Mouse (Mus musculus) heart, embryonic 11.5 days (tissue): ENCODE data around the gene Ovol2. TPM values are rescaled to one million over a fixed set of nuclear protein-coding genes. Genes with fewer than 3 reads are reported as not detected.
A peak's percentile ranks its signal among the peaks of the same experiment; 100 is the strongest.
"Not testable (repeated sequence)": the region's sequence is repeated elsewhere in the genome, so short reads cannot be mapped to it uniquely, and the experiment has no call there.

ENCODE experiments used
- ATAC-seq: fragments of 200-750 bp; cut with Nextera tagmentation; replicated peaks from 2 replicates; pipeline ENCODE4 v1.8.0; 2017; ENCODE audit warnings: moderate library complexity; ENCODE audit not compliant: insufficient number of reproducible peaks, low FRiP score, low TSS enrichment
- H3K27ac ChIP-seq: fragments of 300-500 bp; sonication (generic); 2 replicates; pipeline ENCODE4 v1.5.1; 2014; ENCODE audit warnings: mild to moderate bottlenecking, low read depth, low read length
- H3K27me3 ChIP-seq: fragments of 300-500 bp; sonication (generic); 2 replicates; pipeline ENCODE4 v1.6.1; 2014; ENCODE audit warnings: mild to moderate bottlenecking, low read length, mixed read lengths; ENCODE audit not compliant: control insufficient read depth, insufficient read depth
- H3K36me3 ChIP-seq: fragments of 300-500 bp; sonication (generic); 2 replicates; pipeline ENCODE4 v1.6.1; 2014; ENCODE audit warnings: mild to moderate bottlenecking, low read length, moderate library complexity, mixed read lengths; ENCODE audit not compliant: control insufficient read depth, insufficient read depth
- H3K4me1 ChIP-seq: fragments of 300-500 bp; sonication (generic); 2 replicates; pipeline ENCODE4 v1.6.1; 2014; ENCODE audit warnings: low read length; ENCODE audit not compliant: control insufficient read depth, insufficient read depth
- H3K4me2 ChIP-seq: fragments of 300-500 bp; sonication (generic); 2 replicates; pipeline ENCODE4 v1.6.1; 2014; ENCODE audit warnings: mild to moderate bottlenecking, moderate library complexity
- H3K4me3 ChIP-seq: fragments of 300-500 bp; sonication (generic); 2 replicates; pipeline ENCODE4 v1.5.1; 2014; ENCODE audit warnings: low read depth, low read length
- H3K9ac ChIP-seq: fragments of 300-500 bp; sonication (generic); 2 replicates; pipeline ENCODE4 v1.6.1; 2014; ENCODE audit warnings: mild to moderate bottlenecking, low read depth, low read length, moderate library complexity
- H3K9me3 ChIP-seq: fragments of 300-500 bp; sonication (generic); replicated peaks from 2 replicates; pipeline ENCODE4 v1.6.1; 2016; ENCODE audit warnings: low read length; ENCODE audit not compliant: control insufficient read depth
- WGBS: fragments of 180-500 bp; shearing (Covaris S2); extraction: QIAGEN DNeasy Blood & Tissue Kit; methylation state at CpG from one replicate; pipeline ENCODE4 v1.1.7; 2014; ENCODE audit not compliant: insufficient replicate concordance; 5-methylcytosine and 5-hydroxymethylcytosine counted together
- polyA plus RNA-seq: library from polyadenylated mRNA; unstranded; fragments of >200 nt; fragmentation: Nextera tagmentation; extraction: Ambion mirVana; gene quantifications from 2 replicates; pipeline ENCODE4 v1.2.1, GENCODE M21; 2014

The Ovol2 gene
- polyA plus RNA-seq, 1 experiment from 2014 or later: 0.10 TPM

DNA sequence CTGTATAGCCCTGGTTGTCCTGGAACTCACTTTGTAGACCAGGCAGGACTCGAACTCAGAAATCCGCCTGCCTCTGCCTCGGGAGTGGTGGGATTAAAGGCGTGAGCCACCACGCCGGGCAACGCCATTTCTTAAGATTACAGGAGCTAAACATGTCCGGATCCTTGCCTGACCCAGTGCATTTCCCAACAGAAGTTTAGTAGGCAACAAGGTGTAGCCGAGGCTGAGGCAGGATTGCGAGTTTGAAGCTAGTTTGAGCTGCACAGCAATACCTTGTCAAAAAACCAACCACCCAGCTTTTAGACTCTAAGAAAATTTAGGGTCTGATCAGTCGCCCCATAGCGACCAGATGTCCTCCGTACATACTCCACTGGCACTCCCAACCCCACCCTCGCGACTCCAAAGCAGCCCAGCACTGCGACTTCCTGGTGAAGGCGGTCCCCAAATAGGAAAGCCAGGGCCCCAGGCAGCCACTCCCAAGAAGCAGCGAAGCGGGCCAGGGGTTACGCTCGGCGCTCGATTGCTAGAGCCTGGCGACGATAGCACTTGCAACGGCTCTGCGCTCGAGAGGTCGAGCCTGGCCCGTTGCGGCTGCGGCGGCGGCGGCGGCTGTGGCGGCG lies 36.6 kb upstream of the Ovol2 start, which contains the start of the genes Kat14 and Pet117:
Kat14 (plus strand) TSS at position 584 of the 620 bp plus-strand sequence.
Pet117 (plus strand) TSS at position 597 of the 620 bp plus-strand sequence.
- 4% methylated on average over 38 of the region's 38 CpGs for WGBS
- peak; percentile 92 for ATAC-seq
- Histone ChIP-seq H3K4me1 (peaks cover 3% of the 10 kb centered on the region; the same call in 1 of the 2 replicates), H3K4me3 (peak within 1 kb of the TSS; percentile 88), H3K9me3 (no peaks in the 10 kb centered on the region), H3K27me3 (no peaks in the 10 kb centered on the region), H3K9ac (peak within 1 kb of the TSS; percentile 95), H3K36me3 (0 out of 2 replicates have a peak, but pooled peaks cover 4% of the 10 kb centered on the region), H3K27ac (peak within 1 kb of the TSS; percentile 93), H3K4me2 (peak within 1 kb of the TSS; percentile 74)

DNA sequence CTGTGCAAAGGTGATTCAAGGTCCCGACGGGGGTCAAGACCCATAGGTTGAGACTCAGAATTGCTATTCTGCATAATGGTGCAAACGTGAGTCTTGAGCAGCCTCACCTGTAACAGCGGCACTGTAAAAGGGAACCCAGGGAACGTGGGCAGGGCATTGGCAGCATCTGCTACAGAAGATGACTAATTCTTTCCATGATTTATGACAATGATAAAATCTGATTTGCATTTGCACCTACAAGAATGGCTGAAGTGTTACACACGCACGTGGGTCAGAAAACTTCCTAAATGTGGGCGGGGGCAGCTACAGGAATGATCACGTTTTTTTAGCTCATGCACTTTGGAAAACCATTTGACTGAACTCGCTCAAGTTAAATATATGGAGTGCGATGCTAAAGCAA lies 20.9 kb upstream of the Ovol2 start:
- WGBS: 84% methylated on average over 11 of the region's 11 CpGs
- Histone ChIP-seq H3K4me3 (no peak overlapping the region), H3K27me3 (0 out of 2 replicates have a peak, but pooled peaks cover 2% of the 10 kb centered on the region), H3K4me2 (no peak overlapping the region), H3K9ac (no peak overlapping the region), H3K4me1 (no peaks in the 10 kb centered on the region), H3K36me3 (no peaks in the 10 kb centered on the region), H3K27ac (no peak overlapping the region), H3K9me3 (no peaks in the 10 kb centered on the region)
- no peak for ATAC-seq

DNA sequence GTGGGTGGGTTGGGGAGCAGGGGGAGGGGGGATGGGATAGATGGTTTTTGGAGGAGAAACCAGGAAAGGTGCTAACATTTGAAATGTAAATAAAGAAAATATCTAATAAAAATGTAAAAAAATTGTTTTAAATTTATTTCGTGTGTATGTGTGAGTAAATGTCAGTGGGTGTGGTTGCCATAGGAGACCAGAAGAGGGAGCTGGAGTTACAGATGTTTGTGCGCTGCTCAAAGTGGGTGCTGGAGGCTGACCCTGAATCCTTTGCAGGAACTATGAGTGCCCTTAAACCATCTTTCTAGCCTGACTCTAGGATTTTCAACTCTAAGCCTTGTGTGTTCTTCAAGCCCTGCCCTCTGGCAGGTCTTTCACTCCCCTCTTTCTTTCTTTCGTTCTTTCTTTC lies 16.6 kb upstream of the Ovol2 start:
- Histone ChIP-seq H3K27ac (no peak overlapping the region), H3K4me1 (no peaks in the 10 kb centered on the region), H3K4me2 (no peak overlapping the region), H3K9ac (no peak overlapping the region), H3K9me3 (no peaks in the 10 kb centered on the region), H3K4me3 (no peak overlapping the region), H3K36me3 (no peaks in the 10 kb centered on the region), H3K27me3 (no peaks in the 10 kb centered on the region; the same call in 1 of the 2 replicates)
- no peak for ATAC-seq
- WGBS: 60% methylated on average over 3 of the region's 3 CpGs

DNA sequence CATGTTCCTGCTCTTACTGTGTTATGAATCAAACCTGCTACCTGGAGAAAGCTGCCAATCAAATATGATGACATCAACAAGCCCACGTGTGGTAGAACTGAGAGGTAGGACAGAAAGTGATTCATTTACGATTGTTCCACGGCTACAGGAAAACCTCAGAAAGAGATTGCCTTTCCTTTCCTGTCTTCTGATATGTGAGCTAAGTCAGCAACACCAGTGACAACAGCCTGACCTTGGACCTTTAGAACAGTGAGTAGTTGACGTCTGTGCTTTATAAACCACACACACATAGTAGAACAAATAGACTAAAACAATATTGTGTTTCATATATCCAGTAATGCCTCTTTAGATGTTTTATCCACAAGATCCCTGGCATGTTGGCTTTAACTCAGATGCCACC lies 11.2 kb upstream of the Ovol2 start:
- no peaks in the 10 kb centered on the region; the same call in 1 of the 2 replicates for H3K27me3 ChIP-seq
- H3K4me1 ChIP-seq: no peaks in the 10 kb centered on the region
- no peak overlapping the region for H3K4me2 ChIP-seq
- H3K9me3 ChIP-seq: no peaks in the 10 kb centered on the region
- WGBS: 49% methylated on average over 4 of the region's 4 CpGs
- H3K4me3 ChIP-seq: no peak overlapping the region
- no peak overlapping the region for H3K27ac ChIP-seq
- no peaks in the 10 kb centered on the region for H3K36me3 ChIP-seq
- ATAC-seq: no peak
- H3K9ac ChIP-seq: no peak overlapping the region

DNA sequence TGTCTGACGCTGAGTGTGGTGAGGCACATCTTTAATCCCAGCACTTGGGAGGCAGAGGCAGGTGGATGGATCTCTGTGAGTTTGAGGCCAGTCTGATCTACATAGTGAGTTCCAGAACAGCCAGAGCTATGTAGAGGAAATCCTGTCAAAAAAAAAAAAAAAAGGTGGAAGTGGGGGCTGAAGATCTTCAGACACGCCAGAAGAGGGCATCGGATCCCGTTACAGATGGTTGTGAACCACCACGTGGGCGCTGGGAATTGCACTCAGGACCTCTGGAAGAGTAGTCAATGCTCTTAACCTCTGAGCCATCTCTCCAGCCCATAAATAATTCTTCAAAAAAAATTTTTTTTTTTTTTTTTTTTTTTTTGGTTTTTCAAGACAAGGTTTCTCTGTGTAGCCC lies 6.2 kb upstream of the Ovol2 start:
- ATAC-seq, H3K9ac ChIP-seq, H3K9me3 ChIP-seq, H3K4me2 ChIP-seq, H3K27ac ChIP-seq, H3K36me3 ChIP-seq, H3K4me3 ChIP-seq, H3K4me1 ChIP-seq: not testable (repeated sequence)
- peaks cover 19% of the 10 kb centered on the region for H3K27me3 ChIP-seq
- WGBS: 72% methylated on average over 6 of the region's 6 CpGs

DNA sequence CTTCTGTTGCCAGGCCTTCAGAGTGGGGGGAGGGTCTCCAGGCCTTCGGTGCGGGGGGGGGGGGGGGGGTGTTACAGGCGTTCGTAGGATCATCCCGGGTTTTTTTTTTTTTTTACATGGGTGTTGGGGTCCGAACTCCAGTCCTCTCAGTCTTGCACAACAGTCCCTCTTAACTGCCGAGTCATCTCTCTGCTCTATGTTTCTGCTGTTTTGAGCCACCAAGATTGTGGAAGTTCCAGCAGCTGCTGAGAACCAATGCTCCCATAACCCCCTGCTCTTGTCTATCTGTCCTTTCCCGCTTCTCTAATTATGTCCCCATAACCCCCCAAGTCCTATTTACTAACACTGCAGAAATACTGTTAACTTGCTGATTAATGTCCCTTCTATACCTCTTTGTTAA lies 5.8 kb upstream of the Ovol2 start:
- no peak for ATAC-seq
- no peak overlapping the region for H3K27ac ChIP-seq
- H3K9me3 ChIP-seq: no peaks in the 10 kb centered on the region
- no peaks in the 10 kb centered on the region; the same call in 1 of the 2 replicates for H3K4me1 ChIP-seq
- H3K4me3 ChIP-seq: no peak overlapping the region
- H3K36me3 ChIP-seq: no peaks in the 10 kb centered on the region
- WGBS: 63% methylated on average over 8 of the region's 8 CpGs
- no peak overlapping the region for H3K4me2 ChIP-seq
- H3K9ac ChIP-seq: no peak overlapping the region
- peaks cover 23% of the 10 kb centered on the region for H3K27me3 ChIP-seq

DNA sequence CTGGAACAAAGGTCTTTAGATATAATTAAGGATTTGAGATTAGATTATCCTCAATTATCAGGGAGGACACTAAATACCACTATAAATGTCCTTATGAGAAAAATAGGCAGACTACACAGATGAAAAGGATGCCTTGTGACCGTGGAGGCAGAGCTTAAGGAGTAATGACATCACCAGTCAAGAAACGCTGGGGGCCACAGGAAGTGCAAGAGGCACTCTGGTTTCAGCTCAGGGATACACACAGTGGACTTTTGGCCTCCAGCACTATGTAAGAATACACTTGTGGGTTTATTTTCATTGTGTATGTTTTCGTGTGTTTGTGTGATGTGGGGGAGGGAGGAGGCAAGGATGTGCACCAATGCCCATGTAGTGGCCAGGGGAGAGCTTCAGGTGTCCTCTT lies 5.3 kb upstream of the Ovol2 start:
- no peak overlapping the region for H3K4me3 ChIP-seq
- ATAC-seq: no peak
- WGBS: 54% methylated on average over 3 of the region's 3 CpGs
- no peak overlapping the region for H3K4me2 ChIP-seq
- H3K36me3 ChIP-seq: no peaks in the 10 kb centered on the region
- peaks cover 28% of the 10 kb centered on the region for H3K27me3 ChIP-seq
- no peak overlapping the region for H3K27ac ChIP-seq
- no peaks in the 10 kb centered on the region; the same call in 1 of the 2 replicates for H3K4me1 ChIP-seq
- H3K9me3 ChIP-seq: no peaks in the 10 kb centered on the region
- H3K9ac ChIP-seq: no peak overlapping the region

DNA sequence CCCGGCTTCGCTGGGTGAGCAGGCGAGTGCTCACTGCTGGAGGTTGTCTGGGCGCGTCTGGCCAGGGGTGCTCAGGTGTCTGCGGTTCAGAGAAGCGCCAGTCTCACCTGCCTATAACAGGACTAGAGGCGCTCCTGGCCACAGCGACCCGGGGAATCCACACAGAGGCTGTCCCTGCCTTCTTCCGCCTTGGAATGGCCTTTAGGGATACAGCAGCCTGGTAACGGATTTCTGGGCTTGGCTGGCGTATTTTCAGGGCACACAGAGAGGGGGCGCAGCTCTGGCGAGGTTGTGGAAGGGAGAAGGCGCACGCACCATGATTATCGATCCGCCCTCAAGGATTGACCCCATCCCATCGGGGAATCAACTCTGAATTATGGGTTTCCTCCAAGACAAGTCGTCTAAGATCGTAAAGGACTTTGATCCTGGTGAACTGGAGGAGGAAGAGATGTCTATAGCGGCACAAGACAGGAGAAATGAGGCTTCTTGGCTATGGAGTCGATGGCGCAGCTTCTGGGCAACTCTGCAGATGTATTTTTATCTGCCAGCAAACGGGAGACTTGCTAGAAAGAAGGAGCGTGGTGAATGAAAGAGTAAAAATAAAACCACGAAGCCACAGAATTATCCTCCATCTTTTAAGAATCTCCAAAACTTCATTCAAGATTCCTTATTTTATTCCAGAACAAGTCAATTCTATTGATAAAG lies 1.3 kb upstream of the Ovol2 start:
- no peak for ATAC-seq
- WGBS: 8% methylated on average over 28 of the region's 28 CpGs
- peak overlapping the region; percentile 97 for H3K4me2 ChIP-seq
- H3K9me3 ChIP-seq: no peaks in the 10 kb centered on the region
- no peak overlapping the region for H3K27ac ChIP-seq
- no peaks in the 10 kb centered on the region for H3K36me3 ChIP-seq
- peaks cover 66% of the 10 kb centered on the region for H3K27me3 ChIP-seq
- H3K4me3 ChIP-seq: peak overlapping the region; percentile 55
- H3K9ac ChIP-seq: no peak overlapping the region
- H3K4me1 ChIP-seq: peaks cover 14% of the 10 kb centered on the region
